Mouse (Mus musculus) MEL (cell line): ENCODE results near the gene Rsbn1l. TPM values are rescaled to one million over a fixed set of nuclear protein-coding genes. Genes with fewer than 3 reads are reported as not detected.
"Not testable (repeated sequence)": the region's sequence is repeated elsewhere in the genome, so short reads cannot be mapped to it uniquely, and the experiment has no call there.

Source experiments
- DNase-seq: peaks from one replicate; pipeline ENCODE4 v3.0.0; 2011; ENCODE audit warnings: low read depth, low spot score
- H3K27ac ChIP-seq: 2 replicates; pipeline ENCODE4 v1.5.1; 2012; ENCODE audit warnings: low read depth, mild to moderate bottlenecking, control low read depth, low read length, moderate library complexity; ENCODE audit not compliant: control insufficient read depth
- H3K27me3 ChIP-seq, 2 experiments: fragments of 150-350 bp in 1 of 2; sonication (generic) in 1 of 2; 2 replicates each; pipeline ENCODE4 v1.6.1; 2012; ENCODE audit warnings: low read length in 2 of 2, mild to moderate bottlenecking in 2 of 2, improper control_type of control experiment in 1 of 2, moderate library complexity in 1 of 2; ENCODE audit not compliant: insufficient read depth in 2 of 2, control insufficient read depth in 1 of 2
- H3K36me3 ChIP-seq, 2 experiments: 2 replicates each; pipeline ENCODE4 v1.6.1; 2012 to 2014; ENCODE audit warnings: low read length in 2 of 2, improper control_type of control experiment in 1 of 2, inconsistent platforms in 1 of 2, mild to moderate bottlenecking in 1 of 2; ENCODE audit not compliant: insufficient read depth in 2 of 2, control insufficient read depth in 1 of 2
- H3K4me1 ChIP-seq, 2 experiments: fragments of 150-350 bp in 1 of 2; sonication (generic) in 1 of 2; 2 replicates each; pipeline ENCODE4 v1.6.1; 2012; ENCODE audit warnings: low read length in 2 of 2, improper control_type of control experiment in 1 of 2, mild to moderate bottlenecking in 1 of 2; ENCODE audit not compliant: insufficient read depth in 2 of 2, control insufficient read depth in 1 of 2
- H3K4me3 ChIP-seq, 2 experiments: fragments of 150-350 bp in 1 of 2; sonication (generic) in 1 of 2; 2 replicates each; pipeline ENCODE4 v1.5.1; 2012; ENCODE audit warnings: low read depth in 2 of 2, low read length in 2 of 2, mild to moderate bottlenecking in 2 of 2, moderate library complexity in 2 of 2, control low read depth in 1 of 2, improper control_type of control experiment in 1 of 2; ENCODE audit not compliant: control insufficient read depth in 1 of 2, insufficient read depth in 1 of 2
- H3K79me2 ChIP-seq: 2 replicates; pipeline ENCODE4 v1.6.1; 2012; ENCODE audit warnings: mild to moderate bottlenecking, low read length, moderate library complexity; ENCODE audit not compliant: control insufficient read depth, poor library complexity, insufficient read depth
- H3K9ac ChIP-seq: 2 replicates; pipeline ENCODE4 v1.6.1; 2012; ENCODE audit warnings: low read depth, mild to moderate bottlenecking, control low read depth, low read length, moderate library complexity; ENCODE audit not compliant: control insufficient read depth, poor library complexity, severe bottlenecking
- H3K9me3 ChIP-seq: fragments of 150-350 bp; sonication (generic); replicated peaks from 2 replicates; pipeline ENCODE4 v1.6.1; 2012; ENCODE audit warnings: mild to moderate bottlenecking, low read length, improper control_type of control experiment, moderate library complexity; ENCODE audit not compliant: insufficient read depth
- CHD2 ChIP-seq: IDR thresholded peaks from 2 replicates; pipeline ENCODE4 v1.6.1; 2011; ENCODE audit warnings: low read length, improper control_type of control experiment
- E2F4 ChIP-seq: IDR thresholded peaks from 2 replicates; pipeline ENCODE4 v1.6.1; 2011; ENCODE audit warnings: low read depth, low read length, improper control_type of control experiment, borderline replicate concordance
- EP300 ChIP-seq, 2 experiments: IDR thresholded peaks; 2 replicates each; pipeline ENCODE4 v1.6.1; 2011; ENCODE audit warnings: improper control_type of control experiment in 2 of 2, low read length in 2 of 2, low read depth in 1 of 2, mild to moderate bottlenecking in 1 of 2
- GABPA ChIP-seq: IDR thresholded peaks from 2 replicates; pipeline ENCODE4 v1.6.1; 2012; ENCODE audit warnings: low read depth, mild to moderate bottlenecking, inconsistent platforms, low read length, improper control_type of control experiment, moderate library complexity
- GATA1 ChIP-seq: IDR thresholded peaks from 2 replicates; pipeline ENCODE4 v1.6.1; 2011; ENCODE audit warnings: low read depth, low read length, improper control_type of control experiment
- HCFC1 ChIP-seq: IDR thresholded peaks from 2 replicates; pipeline ENCODE4 v1.6.1; 2012; ENCODE audit warnings: low read depth, mild to moderate bottlenecking, inconsistent platforms, low read length, improper control_type of control experiment, moderate library complexity
- JUND ChIP-seq: IDR thresholded peaks from 2 replicates; pipeline ENCODE4 v1.6.1; 2011; ENCODE audit warnings: low read depth, mild to moderate bottlenecking, improper control_type of control experiment, low read length
- MAX ChIP-seq: IDR thresholded peaks from 2 replicates; pipeline ENCODE4 v1.6.1; 2011; ENCODE audit warnings: low read length, improper control_type of control experiment
- MAZ ChIP-seq: IDR thresholded peaks from 2 replicates; pipeline ENCODE4 v1.6.1; 2012; ENCODE audit warnings: low read depth, mild to moderate bottlenecking, inconsistent platforms, low read length, improper control_type of control experiment
- MXI1 ChIP-seq: IDR thresholded peaks from 2 replicates; pipeline ENCODE4 v1.6.1; 2011; ENCODE audit warnings: mild to moderate bottlenecking, low read depth, low read length, improper control_type of control experiment
- POLR2A ChIP-seq, 2 experiments: IDR thresholded peaks; 2 replicates each; pipeline ENCODE4 v1.6.1; 2011 to 2012; ENCODE audit warnings: low read length in 2 of 2, mild to moderate bottlenecking in 2 of 2, control low read depth in 1 of 2, improper control_type of control experiment in 1 of 2, low read depth in 1 of 2, moderate library complexity in 1 of 2; ENCODE audit not compliant: control insufficient read depth in 1 of 2, insufficient read depth in 1 of 2, poor library complexity in 1 of 2
- RCOR1 ChIP-seq: IDR thresholded peaks from 2 replicates; pipeline ENCODE4 v1.6.1; 2012; ENCODE audit warnings: low read depth, mild to moderate bottlenecking, inconsistent platforms, low read length, improper control_type of control experiment
- SMC3 ChIP-seq: IDR thresholded peaks from 2 replicates; pipeline ENCODE4 v1.6.1; 2011; ENCODE audit warnings: low read depth, low read length, improper control_type of control experiment
- TAL1 ChIP-seq: IDR thresholded peaks from 2 replicates; pipeline ENCODE4 v1.6.1; 2012; ENCODE audit warnings: mild to moderate bottlenecking, inconsistent platforms, low read length, moderate library complexity, mixed read lengths
- TBP ChIP-seq: IDR thresholded peaks from 2 replicates; pipeline ENCODE4 v1.8.0; 2011; ENCODE audit warnings: low read depth, low read length, improper control_type of control experiment
- UBTF ChIP-seq: IDR thresholded peaks from 2 replicates; pipeline ENCODE4 v1.6.1; 2012; ENCODE audit warnings: low read depth, mild to moderate bottlenecking, inconsistent platforms, low read length, improper control_type of control experiment, moderate library complexity, borderline replicate concordance; ENCODE audit not compliant: insufficient read depth
- ZKSCAN1 ChIP-seq: IDR thresholded peaks from 2 replicates; pipeline ENCODE4 v1.6.1; 2012; ENCODE audit warnings: low read depth, mild to moderate bottlenecking, inconsistent platforms, low read length, improper control_type of control experiment, moderate library complexity
- ZMIZ1 ChIP-seq: IDR thresholded peaks from 2 replicates; pipeline ENCODE4 v1.6.1; 2012; ENCODE audit warnings: low read depth, mild to moderate bottlenecking, inconsistent platforms, low read length, improper control_type of control experiment, moderate library complexity
- ZNF384 ChIP-seq: IDR thresholded peaks from 2 replicates; pipeline ENCODE4 v1.6.1; 2012; ENCODE audit warnings: low read depth, mild to moderate bottlenecking, inconsistent platforms, low read length, improper control_type of control experiment
- polyA plus RNA-seq, 2 experiments: library from polyadenylated mRNA; stranded (reverse) in 1 of 2; unstranded in 1 of 2; fragments of >175 nt in 1 of 2; fragments of >200 nt in 1 of 2; gene quantifications; 2 replicates each; pipeline versions ENCODE4 v1.2.1 to v1.2.4; 2012; ENCODE audit warnings: low replicate concordance in 2 of 2, low read depth in 1 of 2; ENCODE audit not compliant: insufficient read length in 2 of 2, insufficient read depth in 1 of 2, missing spikeins in 1 of 2
- total RNA-seq: library from RNA; depleted of rRNA; stranded (reverse); fragments of 300-350 nt; gene quantifications from 2 replicates; pipeline ENCODE4 v1.2.3, GENCODE M21; 2012

Rsbn1l gene
- total and polyA plus RNA-seq, 3 experiments, result 5.0 to 78.2 (median 17.4) TPM

DNA sequence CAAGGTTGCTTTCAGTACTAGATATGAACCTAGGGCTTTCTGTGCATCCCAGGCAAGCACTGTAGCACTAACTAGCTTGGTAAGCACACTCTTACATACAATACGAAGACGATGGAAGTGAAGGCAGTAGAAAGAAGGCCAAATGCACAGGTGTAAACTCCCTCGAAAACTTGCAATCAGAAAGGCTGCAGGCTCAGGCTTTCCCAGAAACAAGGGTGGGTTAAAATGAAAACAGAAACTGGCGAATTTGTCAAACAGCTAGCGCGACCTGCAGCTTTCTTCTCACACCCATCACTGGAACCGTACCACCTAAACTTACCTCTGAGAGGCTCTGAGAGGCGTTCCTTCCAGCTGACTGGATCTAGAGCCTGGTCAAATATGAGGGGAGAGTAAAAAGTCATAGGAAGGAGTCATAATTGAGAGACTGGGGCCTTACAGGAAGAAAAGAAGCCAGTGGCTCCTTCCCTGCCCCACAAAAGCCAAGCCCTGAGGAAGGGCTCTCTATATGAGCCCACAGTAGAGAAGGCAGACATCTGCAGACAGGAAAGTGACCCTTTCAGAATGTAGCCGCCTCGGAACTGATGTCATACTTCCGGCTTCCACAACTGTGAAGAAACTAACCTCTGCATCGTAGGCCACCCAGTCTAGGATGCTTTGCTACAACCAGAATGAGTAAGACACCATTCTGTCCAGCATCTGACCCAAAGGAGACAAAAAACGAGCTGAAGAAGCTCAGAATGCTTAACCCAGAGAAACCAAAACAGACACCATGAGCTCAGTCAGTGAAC, 11.0 kb downstream of the Rsbn1l start:
- Histone ChIP-seq H3K27ac (peak overlapping the region; percentile 14; the same call in 1 of the 2 replicates), H3K4me1 (peaks cover 35 to 38% of the 10 kb centered on the region in 2 experiments), H3K4me3 (no peak overlapping the region), H3K79me2 (peaks cover 67% of the 10 kb centered on the region), H3K36me3 (peaks cover 4 to 45% of the 10 kb centered on the region in 2 experiments; a peak in 3 of 4 replicates), H3K9ac (no peak overlapping the region), H3K27me3 (no peaks in the 10 kb centered on the region), H3K9me3 (no peaks in the 10 kb centered on the region)
- DNase-seq, result no peak
- no peak for TF ChIP-seq TAL1
- no peak for TF ChIP-seq MAZ
- TF ChIP-seq ZNF384, result no peak
- TF ChIP-seq TBP, result no peak
- no peak for TF ChIP-seq RCOR1
- TF ChIP-seq UBTF, result no peak
- TF ChIP-seq MXI1, result no peak
- TF ChIP-seq CHD2, result no peak
- no peak for TF ChIP-seq E2F4
- no peak for TF ChIP-seq GATA1
- no peak for TF ChIP-seq ZMIZ1
- no peak for TF ChIP-seq GABPA
- TF ChIP-seq SMC3, result no peak
- TF ChIP-seq JUND, result no peak
- no peak for TF ChIP-seq HCFC1
- TF ChIP-seq POLR2A (IDR thresholded peaks at IDR 0.05; ENCODE audit: control insufficient read depth in 1 of 2, insufficient read depth in 1 of 2, low read depth in 1 of 2, low read length in 2 of 2, poor library complexity in 1 of 2), result no peak
- TF ChIP-seq MAX, result no peak
- no peak for TF ChIP-seq ZKSCAN1
- TF ChIP-seq EP300 (IDR thresholded peaks at IDR 0.05; ENCODE audit: low read depth in 1 of 2, low read length in 2 of 2), result no peak

DNA sequence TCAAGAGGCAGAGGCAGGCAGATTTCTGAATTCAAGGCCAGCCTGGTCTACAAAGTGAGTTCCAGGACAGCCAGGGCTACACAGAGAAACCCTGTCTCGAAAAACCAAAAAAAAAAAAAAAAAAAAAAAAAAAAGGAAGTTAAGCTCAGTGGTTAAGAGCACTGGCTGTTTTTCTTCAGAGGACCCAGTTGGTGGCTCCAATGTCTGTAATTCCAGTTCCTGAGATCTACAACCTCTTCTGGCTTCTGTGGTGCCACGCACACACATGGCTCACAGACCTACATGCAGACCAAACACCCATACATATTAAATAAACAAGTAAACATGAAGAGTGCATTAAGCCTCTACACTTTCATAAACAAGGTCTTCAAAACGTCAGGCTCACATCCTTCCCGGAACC, 12.4 kb downstream of the Rsbn1l start:
- H3K4me3 ChIP-seq, result not testable (repeated sequence)

More for the DNA sequence above, 12.4 kb downstream of the Rsbn1l start:
- Histone ChIP-seq H3K36me3 (peaks cover 4 to 40% of the 10 kb centered on the region in 2 experiments; a peak in 3 of 4 replicates), H3K79me2 (peaks cover 68% of the 10 kb centered on the region), H3K4me1 (peaks cover 32 to 47% of the 10 kb centered on the region in 2 experiments)
- TF ChIP-seq ZNF384, result peak; percentile 89
- not testable (repeated sequence) for H3K9me3 ChIP-seq, H3K9ac ChIP-seq, H3K27me3 ChIP-seq, H3K27ac ChIP-seq
- DNase-seq, result peak; percentile 39
